ENCODE assay signal across 19 mouse cellular contexts in genomic region chr2:33456242-33456641, GRCm38 (mm10).
"Had no signal": no experiment of that assay in that cellular context is flagged by ENCODE, and none has a peak within 500 bp of the region (broad histone marks: within the 10 kb centered on the region; RNA-seq: fewer than 3 reads in every experiment).

No protein-coding gene starts in this region.

- H3K27ac ChIP-seq: heart, embryonic 10.5 days; hindbrain, embryonic 10.5 days; hindbrain, embryonic 12.5 days; hindbrain, embryonic 14.5 days; intestine, embryonic 15.5 days; limb, embryonic 10.5 days; limb, embryonic 12.5 days; liver, embryonic 13.5 days; liver, embryonic 15.5 days had no signal

- DNase-seq: gastrocnemius, postnatal 36 days; heart, adult 18-20 months; heart, postnatal 10 days; heart, postnatal 4 days; kidney, adult 18-20 months; kidney, postnatal 10 days; kidney, postnatal 4 days; layer of hippocampus, adult 9-11 months; liver; liver, embryonic 13.5 days had no signal

- H3K4me3 ChIP-seq: heart, embryonic 10.5 days; heart, embryonic 12.5 days; hindbrain, embryonic 10.5 days; hindbrain, embryonic 12.5 days; intestine, embryonic 15.5 days; limb, embryonic 10.5 days; limb, embryonic 12.5 days; liver, embryonic 13.5 days; liver, embryonic 15.5 days had no signal
